Mouse (Mus musculus) gastrocnemius, postnatal 25 days (tissue): ENCODE measurements around the gene Tyw5. TPM values are rescaled to one million over a fixed set of nuclear protein-coding genes. Genes with fewer than 3 reads are reported as not detected.
A peak's percentile ranks its signal among the peaks of the same experiment; 100 is the strongest.

ENCODE experiments used
- DNase-seq: peaks from one replicate; pipeline ENCODE4 v3.0.0; 2022
- total RNA-seq, 2 experiments: library from RNA; stranded (reverse); gene quantifications; 1 replicate in 1 of 2; 2 replicates in 1 of 2; pipeline ENCODE4 v1.2.3; 2021

Gene Tyw5
- total RNA-seq, 2 experiments from 2014 or later, result 4.5 to 4.6 TPM

DNA sequence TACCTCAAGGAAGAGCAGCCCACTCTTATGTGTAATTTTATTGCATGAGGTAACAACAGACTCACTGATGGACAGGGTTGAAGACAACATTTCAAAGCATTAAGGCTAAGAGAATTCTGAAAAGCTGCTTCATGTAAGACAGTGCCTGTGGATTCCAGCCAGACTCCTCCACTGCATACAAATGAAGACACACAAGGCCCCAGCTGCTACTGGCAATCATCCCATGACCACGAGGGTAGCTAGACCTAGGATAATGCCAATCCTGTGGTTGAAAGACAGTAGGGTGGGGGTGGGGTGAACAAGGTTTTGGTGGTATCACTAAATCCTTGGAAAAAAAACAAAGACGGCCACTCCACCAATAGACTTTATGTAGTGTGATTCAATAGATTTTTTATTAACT, 19.0 kb downstream of the Tyw5 start:
- no peak for DNase-seq

- DNase-seq, result no peak
Observed at GRCm38 (mm10) chr1:57386519-57386918, 20.4 kb downstream of the Tyw5 start.

DNA sequence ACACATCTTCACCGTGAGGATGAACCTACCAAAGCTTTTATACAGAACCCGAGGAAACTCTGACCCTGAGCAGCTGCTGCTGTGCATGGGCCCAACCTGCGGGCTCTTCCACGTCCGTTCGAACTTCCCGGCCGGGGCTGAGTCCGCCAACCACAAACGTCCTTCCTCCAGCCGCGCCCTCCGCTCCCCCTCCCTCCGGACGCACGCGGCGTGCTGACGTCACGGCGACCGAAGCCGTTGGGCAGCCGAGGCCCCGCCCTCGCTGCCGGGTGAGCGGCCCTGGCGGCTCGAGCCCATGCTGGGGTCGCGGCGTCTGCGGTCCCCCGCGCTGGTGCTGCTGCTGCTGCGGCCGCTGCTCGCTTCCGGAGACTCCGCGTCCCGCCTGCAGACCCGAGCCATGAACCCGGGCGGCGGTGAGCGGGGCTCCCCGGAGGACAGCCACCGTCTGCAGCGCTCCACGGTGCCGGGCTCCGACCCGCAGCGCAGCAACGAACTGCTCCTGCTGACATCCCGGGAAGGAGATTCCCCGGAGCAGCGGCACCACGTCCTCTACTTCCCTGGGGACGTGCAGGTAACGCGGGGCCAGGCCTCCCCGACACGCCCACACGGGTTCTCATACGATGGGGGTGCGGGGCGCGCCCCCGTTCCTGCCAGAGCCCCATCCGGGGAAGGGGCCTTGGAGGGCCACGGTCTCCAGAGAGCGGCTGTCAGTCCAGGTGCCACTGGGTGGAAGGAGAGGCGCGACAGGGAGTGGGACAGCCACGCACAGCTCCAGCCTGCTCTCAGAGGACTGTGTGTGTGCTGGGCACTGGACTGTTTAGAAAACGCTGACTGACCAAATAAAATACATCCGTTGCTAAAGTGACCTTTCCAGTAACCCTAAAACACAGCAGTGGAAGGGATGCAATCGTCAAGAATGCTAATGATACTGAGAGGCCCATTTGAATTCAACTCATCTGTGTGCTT, 29.2 kb downstream of the Tyw5 start, which contains the start of gene 1700066M21Rik:
Gene 1700066M21Rik, plus strand, starts transcription at position 245 of the 966 bp plus-strand sequence.
- DNase-seq, result peak; percentile 93

GRCm38 (mm10) chr1:57376806-57377205, 30.1 kb downstream of the Tyw5 start:
- DNase-seq, result no peak

DNA sequence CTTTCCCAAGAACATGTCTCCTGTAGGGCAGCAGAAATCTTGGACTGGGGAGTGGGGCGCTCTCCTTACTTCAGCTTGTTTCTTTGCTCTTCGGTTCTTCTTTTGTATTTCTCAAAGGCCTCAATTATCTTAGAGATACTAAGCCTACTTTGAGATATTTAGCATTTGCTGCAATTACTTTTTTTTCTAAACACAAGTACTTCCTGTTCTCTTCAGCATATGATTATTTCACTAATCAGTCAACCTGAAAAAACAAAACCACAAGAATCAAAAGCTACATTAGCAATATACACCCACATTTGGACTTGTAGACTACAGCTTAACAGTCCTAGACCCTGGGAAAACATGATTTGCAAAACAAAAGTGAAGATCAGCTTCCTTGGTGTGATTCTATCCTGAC, 31.6 kb downstream of the Tyw5 start:
- no peak for DNase-seq

DNA sequence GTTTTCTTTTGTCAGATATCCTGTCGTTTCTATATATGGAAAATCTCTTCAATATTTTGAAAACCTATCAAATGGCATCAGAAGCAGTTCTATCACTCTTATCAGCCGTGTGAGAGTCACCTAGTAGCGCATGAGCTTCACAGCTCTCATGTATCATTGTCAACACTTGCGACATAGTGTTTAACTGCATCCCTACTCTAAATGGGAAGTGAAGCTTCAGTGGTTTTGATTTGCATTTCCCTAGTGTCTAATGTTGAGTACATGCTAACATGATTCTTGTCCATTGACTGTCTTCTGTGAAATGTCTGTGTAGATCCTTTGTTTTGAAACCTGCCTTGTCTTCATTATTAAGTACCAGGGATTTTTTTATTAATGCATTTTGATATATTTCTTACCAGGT, 36.5 kb downstream of the Tyw5 start:
- no peak for DNase-seq

DNA sequence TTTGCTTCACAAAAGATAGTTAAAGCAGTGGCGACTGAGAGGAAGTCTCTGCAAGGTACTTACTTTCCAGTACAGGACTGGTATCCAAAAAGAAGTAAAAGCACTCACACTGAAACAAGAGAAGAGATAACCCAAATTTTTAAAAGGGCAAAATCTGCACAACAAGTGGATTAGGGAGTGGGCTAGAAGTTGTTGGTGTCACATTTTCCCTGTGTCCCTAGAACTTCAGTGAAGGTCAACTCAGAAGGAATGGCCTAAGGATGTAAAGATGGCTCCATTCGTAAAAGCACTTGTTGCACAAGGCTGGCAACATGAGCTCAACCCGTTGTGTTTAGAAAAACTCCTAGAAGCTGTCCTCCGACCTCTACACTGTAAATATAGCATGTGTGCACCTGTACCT, 37.8 kb downstream of the Tyw5 start:
- DNase-seq, result no peak

- no peak for DNase-seq
Observed at GRCm38 (mm10) chr1:57367446-57367845, 39.5 kb downstream of the Tyw5 start.

DNA sequence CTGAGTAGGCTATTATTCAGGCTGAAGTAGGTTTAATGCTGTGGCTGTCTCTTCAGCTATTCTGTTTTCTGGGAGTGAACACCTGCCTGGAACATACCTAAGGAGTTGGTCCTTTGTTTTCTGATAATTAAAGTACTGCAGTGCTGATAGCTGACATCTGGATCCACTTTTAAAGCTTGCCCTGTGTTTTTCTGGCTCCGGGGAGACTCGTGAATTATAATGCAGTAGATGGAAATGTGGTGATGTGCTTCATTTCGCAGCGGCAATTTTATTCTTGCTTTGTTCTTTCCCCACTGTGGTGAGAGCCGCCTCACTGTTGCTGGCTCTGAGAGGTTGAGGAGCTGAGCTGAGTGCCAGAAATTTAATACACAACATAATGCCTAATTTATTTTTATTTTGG, 48.4 kb downstream of the Tyw5 start:
- no peak for DNase-seq

DNA sequence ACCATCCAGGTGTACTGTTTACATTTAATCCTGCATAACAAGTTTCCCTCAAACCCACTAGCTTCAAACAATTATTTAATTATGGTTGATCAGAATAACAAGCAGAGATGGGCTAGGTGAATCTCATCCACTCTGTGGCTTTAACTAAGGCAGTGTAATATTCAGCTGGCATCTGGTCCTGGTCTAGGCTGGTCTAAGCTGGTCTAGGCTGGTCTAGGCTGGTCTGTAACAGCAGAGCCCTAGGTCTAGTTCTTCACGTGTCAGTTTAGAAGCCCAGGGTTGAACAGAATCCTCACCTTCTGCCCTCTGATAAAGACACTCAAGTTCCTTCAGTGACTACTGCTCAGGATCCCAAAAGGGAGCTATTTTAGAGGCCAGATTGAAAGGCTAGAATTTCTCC, 55.0 kb downstream of the Tyw5 start:
- no peak for DNase-seq

DNA sequence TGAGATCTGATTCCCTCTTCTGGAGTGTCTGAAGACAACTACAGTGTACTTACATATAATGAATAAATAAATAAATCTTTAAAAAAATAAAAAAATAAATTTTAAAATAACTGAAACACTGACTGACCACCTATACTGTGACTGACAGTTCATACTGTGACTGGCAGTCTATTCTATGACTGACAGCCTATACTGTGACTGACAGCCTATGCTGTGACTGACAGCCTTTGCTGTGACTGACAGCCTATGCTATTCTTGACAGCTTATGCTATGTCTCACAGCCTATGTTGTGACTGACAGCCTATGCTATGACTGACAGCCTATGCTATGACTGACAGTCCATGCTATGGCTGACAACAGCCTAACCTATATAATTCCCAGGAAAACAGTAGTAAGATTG, 59.4 kb downstream of the Tyw5 start:
- DNase-seq, result no peak

DNA sequence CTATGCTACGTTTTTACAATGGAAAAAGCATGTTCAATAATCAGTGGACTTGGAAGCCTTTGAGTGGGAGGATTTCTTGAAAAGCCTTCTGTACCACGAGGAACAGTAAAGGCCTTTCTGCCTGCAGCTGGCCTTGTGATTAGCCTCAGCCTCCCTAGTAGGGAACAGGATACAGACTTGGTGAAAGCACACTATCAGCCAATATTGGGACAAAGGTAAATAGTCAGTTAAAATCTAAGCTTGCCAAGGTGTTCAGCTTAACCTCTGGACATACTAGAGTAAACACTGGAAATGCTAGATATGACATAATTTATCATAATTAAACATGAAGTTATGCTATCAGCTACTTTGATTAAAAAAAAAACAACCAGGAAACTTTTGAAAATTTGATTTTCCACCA, 65.7 kb downstream of the Tyw5 start:
- DNase-seq, result no peak

- no peak for DNase-seq
Observed at GRCm38 (mm10) chr1:57339156-57339796, 67.6 kb downstream of the Tyw5 start.

Other genes with a start within 250 kb of the Tyw5 start
- gene 1700066M21Rik, start 29.5 kb downstream of the Tyw5 start, total RNA-seq, result 1 to 10 TPM; 2.3 to 2.5 TPM
- 1 to 10 TPM; 7.0 to 8.2 TPM for gene Maip1, start 773 bp downstream of the Tyw5 start, total RNA-seq